Mouse (Mus musculus) limb, embryonic 10.5 days (tissue): Measurements from ENCODE around the gene Htr5b. TPM values are rescaled to one million over a fixed set of nuclear protein-coding genes. Genes with fewer than 3 reads are reported as not detected.

Experiments used
- DNase-seq: peaks from one replicate; pipeline ENCODE4 v3.0.0-alpha.2; 2017; ENCODE audit warnings: low spot score
- H3K27ac ChIP-seq: fragments of 300-500 bp; sonication (generic); 2 replicates; pipeline ENCODE4 v1.5.1; 2016; ENCODE audit warnings: mild to moderate bottlenecking
- H3K27me3 ChIP-seq: fragments of 300-500 bp; sonication (generic); 2 replicates; pipeline ENCODE4 v1.6.1; 2016; ENCODE audit warnings: low read depth, mild to moderate bottlenecking; ENCODE audit not compliant: poor library complexity, severe bottlenecking
- H3K36me3 ChIP-seq: fragments of 300-500 bp; sonication (generic); 2 replicates; pipeline ENCODE4 v1.6.1; 2016; ENCODE audit warnings: mild to moderate bottlenecking, moderate library complexity
- H3K4me1 ChIP-seq: fragments of 300-500 bp; sonication (generic); 2 replicates; pipeline ENCODE4 v1.6.1; 2016
- H3K4me3 ChIP-seq: fragments of 300-500 bp; sonication (generic); 2 replicates; pipeline ENCODE4 v1.5.1; 2016; ENCODE audit warnings: mild to moderate bottlenecking, moderate library complexity
- H3K9me3 ChIP-seq: fragments of 300-500 bp; sonication (generic); replicated peaks from 2 replicates; pipeline ENCODE4 v1.6.1; 2016; ENCODE audit warnings: mild to moderate bottlenecking
- WGBS: fragments of 180-500 bp; shearing (Covaris S2); methylation state at CpG from one replicate; pipeline ENCODE4 v1.1.7; 2016; 5-methylcytosine and 5-hydroxymethylcytosine counted together
- polyA plus RNA-seq: library from polyadenylated mRNA; unstranded; fragments of >200 nt; fragmentation: Nextera tagmentation; extraction: Ambion mirVana; gene quantifications from 2 replicates; pipeline ENCODE4 v1.2.1, GENCODE M21; 2016

The Htr5b gene
- polyA plus RNA-seq = 0.43 and 0.51 TPM in 2 replicates

DNA sequence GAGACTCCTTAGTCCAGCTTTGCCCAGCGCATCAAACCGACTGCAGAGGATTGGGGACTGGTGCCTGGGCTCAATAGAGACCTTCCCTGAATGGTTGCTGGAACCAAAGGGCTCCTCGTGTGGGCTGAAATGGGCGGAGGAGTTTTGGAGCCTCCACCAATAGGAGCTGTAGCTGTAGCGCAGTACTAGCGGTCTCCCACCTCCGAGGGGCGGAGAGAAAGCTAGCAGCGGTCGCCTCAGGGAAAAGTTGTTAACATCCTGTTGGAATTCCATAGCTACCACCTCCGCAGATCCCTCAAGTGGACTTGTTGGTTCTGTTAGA, at the start of gene Htr5b:
Gene Htr5b (minus strand): TSS at position 67 of the 322 bp plus-strand sequence.
- peaks cover 16% of the 10 kb centered on the region for H3K4me1 ChIP-seq
- H3K9me3 ChIP-seq = no peaks in the 10 kb centered on the region
- peak within 1 kb of the TSS; percentile 50 for H3K4me3 ChIP-seq
- H3K27me3 ChIP-seq = peaks cover 52% of the 10 kb centered on the region
- 3% methylated on average over 11 of the region's 11 CpGs for WGBS
- H3K36me3 ChIP-seq = no peaks in the 10 kb centered on the region
- H3K27ac ChIP-seq = no peak within 1 kb of the TSS
- DNase-seq = peak; percentile 71

DNA sequence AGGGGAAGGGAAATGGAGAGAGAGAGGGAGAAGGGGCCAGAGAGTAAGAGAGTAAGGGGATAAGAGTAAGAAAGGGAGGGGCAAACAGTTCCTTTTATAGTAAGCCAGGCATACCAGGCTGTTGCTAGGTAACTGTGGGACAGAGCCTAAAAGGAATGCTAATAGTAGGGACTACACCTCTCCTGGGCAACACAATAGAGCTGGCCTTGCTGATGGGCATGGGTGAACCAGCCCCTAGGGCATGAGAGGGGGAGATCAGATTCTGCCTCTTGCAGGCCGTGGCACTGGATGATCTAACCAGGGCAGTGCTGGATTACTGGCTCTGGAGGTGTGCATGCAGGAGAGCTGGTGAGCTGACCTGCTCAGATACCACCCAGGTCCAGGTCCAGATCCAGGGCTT, 49.2 kb upstream of the Htr5b start:
- Histone ChIP-seq H3K27ac (no peak overlapping the region), H3K4me1 (no peaks in the 10 kb centered on the region), H3K4me3 (no peak overlapping the region), H3K27me3 (no peaks in the 10 kb centered on the region), H3K9me3 (no peaks in the 10 kb centered on the region), H3K36me3 (no peaks in the 10 kb centered on the region)
- WGBS = 56% methylated on average over 1 of the region's 1 CpGs
- no peak for DNase-seq

DNA sequence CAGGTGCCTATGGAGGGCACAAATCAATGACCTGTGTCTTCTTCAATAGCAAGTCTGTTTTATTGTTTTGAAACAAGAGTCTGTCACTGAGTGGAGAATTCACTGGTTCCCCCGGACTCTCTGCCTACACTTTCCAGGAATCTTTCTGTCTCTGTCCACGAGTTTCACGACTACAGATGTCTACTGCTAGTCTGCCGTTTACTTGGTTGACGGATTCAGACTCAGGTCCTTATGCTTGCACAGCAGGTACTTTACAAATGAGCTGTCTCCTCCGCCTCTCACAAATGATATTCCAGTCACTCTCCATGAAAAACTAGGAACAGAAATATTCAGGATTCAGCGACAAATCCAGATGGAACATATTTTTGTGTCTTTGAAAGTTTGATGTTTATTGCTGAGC, 42.3 kb upstream of the Htr5b start:
- Histone ChIP-seq H3K27me3 (no peaks in the 10 kb centered on the region), H3K4me3 (no peak overlapping the region), H3K36me3 (peaks cover 2% of the 10 kb centered on the region), H3K27ac (no peak overlapping the region), H3K4me1 (peaks cover 6% of the 10 kb centered on the region; the same call in 1 of the 2 replicates), H3K9me3 (no peaks in the 10 kb centered on the region)
- WGBS = 86% methylated on average over 7 of the region's 7 CpGs
- DNase-seq = no peak

DNA sequence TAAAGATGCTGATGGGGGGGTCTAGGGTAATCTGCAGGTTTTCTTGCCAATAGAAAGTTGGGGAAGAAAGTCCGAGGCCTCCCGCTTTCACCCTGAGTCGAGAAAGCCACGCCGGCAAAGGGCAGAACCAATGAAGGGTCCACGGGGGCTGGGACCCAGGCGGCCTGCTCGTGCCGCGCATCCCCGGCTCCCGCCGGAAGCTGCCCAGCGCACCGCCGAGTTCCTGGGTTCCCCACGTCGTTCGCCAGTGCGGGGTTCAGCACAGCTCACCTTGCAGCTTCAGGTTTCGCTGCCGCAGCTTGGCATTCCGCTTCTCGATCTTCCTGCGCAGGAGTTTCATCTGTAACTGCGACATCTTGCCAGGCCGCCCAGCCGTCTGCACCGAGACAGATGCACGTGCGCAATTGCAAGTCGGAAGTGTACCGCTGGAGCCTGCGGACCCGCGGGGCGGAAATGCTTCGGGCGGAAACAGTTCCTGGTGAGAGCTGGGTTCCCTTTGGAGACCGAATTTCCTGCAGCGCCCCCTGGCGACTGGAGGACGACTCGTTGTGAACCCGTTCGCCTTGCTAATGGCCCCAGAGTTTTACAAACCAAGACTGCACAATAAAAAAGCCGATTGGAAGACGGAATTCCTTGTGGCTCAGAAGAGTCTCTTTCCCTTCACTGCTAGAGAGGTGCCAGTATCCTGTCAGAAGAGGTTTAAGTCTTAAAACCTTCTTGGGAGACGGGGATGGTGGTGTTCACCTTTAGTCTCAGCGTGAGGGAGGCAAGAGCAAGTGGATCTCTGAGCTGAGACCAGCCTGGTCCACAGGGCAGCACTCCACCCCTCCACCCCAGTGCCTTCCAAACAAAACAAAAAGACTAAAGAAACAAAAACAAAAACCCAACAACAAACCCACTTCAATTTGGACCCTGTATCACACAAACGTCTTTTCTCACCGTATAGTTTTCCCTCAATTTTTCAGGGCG, 39.5 kb upstream of the Htr5b start, which contains the start of gene Ddx18:
Gene Ddx18 (minus strand): TSS at position 469 of the 969 bp plus-strand sequence.
- H3K4me3 ChIP-seq = peak within 1 kb of the TSS; percentile 80
- peaks cover 6% of the 10 kb centered on the region; the same call in 1 of the 2 replicates for H3K4me1 ChIP-seq
- peaks cover 29% of the 10 kb centered on the region for H3K36me3 ChIP-seq
- DNase-seq = peak; percentile 99
- H3K27me3 ChIP-seq = no peaks in the 10 kb centered on the region
- no peaks in the 10 kb centered on the region for H3K9me3 ChIP-seq
- peak within 1 kb of the TSS; percentile 85 for H3K27ac ChIP-seq
- 7% methylated on average over 53 of the region's 53 CpGs for WGBS

DNA sequence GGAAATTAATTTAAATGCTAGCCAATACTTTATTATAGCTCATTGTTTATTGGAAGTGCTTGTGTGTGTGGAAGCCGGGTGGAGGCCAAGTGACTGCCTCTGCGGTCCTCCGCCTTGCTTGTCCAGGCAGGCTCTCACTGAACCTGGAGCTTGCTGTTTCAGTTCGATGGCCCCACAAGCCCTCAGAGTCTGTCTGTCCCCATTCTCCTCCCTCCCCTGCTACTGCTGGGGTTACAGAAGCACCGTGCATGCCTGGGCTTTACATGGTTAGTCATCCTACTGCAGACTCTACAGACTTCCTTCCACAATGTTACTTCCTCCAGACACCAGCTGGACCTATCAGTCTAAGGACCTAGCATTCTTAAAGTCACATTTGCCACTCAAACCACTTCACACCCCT, 29.6 kb upstream of the Htr5b start:
- no peaks in the 10 kb centered on the region for H3K4me1 ChIP-seq
- H3K9me3 ChIP-seq = no peaks in the 10 kb centered on the region
- no peak for DNase-seq
- H3K36me3 ChIP-seq = peaks cover 97% of the 10 kb centered on the region
- no peak overlapping the region for H3K4me3 ChIP-seq
- H3K27ac ChIP-seq = no peak overlapping the region
- no peaks in the 10 kb centered on the region for H3K27me3 ChIP-seq
- WGBS = 95% methylated on average over 5 of the region's 5 CpGs

DNA sequence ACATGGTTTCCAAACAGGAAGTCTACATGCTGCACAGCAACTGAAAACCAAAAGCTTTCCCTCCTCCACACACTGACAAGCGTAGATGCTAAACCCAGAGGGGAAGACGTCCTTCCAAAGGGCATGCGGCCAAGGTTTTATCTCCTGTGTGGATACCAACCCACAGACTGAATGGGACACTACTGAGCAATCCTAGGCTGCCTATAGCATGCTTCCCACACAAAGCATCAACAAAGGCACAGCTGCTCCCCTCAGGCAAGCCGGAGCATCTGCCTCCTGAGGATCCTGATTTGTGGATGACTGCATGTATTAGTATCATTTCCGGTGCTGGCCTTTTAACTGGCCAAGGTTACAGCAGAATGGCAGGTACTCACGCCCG, 23.2 kb upstream of the Htr5b start:
- no peaks in the 10 kb centered on the region for H3K27me3 ChIP-seq
- H3K4me3 ChIP-seq = no peak overlapping the region
- peaks cover 69% of the 10 kb centered on the region for H3K36me3 ChIP-seq
- H3K27ac ChIP-seq = no peak overlapping the region
- no peaks in the 10 kb centered on the region for H3K9me3 ChIP-seq
- WGBS = 91% methylated on average over 7 of the region's 7 CpGs
- no peaks in the 10 kb centered on the region for H3K4me1 ChIP-seq
- no peak for DNase-seq

DNA sequence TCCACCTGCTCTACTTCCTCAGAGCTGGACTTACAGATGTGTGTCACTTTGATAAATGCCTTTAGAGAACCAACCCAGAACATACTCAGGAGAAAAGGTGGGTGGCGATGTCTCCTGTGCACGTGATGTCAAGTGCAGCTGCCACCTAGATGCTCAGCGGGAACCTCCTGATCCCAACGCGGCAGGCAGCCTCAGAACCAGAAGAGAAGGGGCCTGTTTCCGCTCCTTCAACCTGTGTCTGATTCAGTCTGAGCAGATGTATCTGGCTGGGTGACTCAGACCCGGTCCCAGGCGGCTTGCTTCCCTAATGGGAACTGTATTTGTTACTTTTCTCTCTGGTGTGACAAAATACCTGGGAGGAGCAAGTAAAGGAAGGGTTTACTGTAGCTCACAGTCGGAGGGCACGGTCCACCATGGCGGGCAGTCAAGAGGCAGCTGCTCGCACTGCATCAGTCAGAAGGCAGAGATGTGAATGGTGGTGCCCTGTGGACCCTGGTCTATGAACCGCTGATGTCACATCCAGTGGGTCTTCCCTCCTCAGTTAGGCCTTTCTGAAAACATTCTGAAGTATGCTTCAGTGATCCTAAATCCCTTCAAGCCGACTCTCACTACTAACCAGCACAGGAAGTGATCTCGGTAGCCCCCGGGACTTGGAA, 22.7 kb upstream of the Htr5b start:
- Histone ChIP-seq H3K9me3 (no peaks in the 10 kb centered on the region), H3K27me3 (no peaks in the 10 kb centered on the region), H3K4me3 (no peak overlapping the region), H3K27ac (no peak overlapping the region), H3K4me1 (no peaks in the 10 kb centered on the region), H3K36me3 (peaks cover 64% of the 10 kb centered on the region)
- no peak for DNase-seq
- WGBS = 90% methylated on average over 16 of the region's 16 CpGs

DNA sequence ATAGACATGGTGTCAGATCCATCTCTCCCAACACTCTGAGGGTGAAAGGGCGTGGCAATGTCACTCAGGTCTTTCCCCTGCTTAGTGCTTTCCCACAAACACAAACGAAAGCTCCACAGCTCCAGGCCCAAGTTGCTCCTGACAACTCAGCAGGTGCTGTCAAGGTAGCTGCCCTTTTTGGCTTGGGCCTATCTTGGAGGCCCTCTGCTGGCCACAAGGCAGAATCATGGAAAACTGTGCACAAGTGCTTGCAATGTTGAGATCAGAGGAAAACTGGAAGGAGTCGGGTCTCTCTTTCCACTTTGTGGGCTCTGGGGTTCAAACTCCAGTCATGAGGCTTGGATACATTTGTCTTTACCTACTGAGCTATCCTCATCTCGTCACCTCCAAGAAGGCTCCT, 21.2 kb upstream of the Htr5b start:
- Histone ChIP-seq H3K9me3 (no peaks in the 10 kb centered on the region), H3K27me3 (no peaks in the 10 kb centered on the region), H3K36me3 (peaks cover 49% of the 10 kb centered on the region), H3K4me1 (no peaks in the 10 kb centered on the region), H3K27ac (no peak overlapping the region), H3K4me3 (no peak overlapping the region)
- 81% methylated on average over 4 of the region's 4 CpGs for WGBS
- DNase-seq = no peak

DNA sequence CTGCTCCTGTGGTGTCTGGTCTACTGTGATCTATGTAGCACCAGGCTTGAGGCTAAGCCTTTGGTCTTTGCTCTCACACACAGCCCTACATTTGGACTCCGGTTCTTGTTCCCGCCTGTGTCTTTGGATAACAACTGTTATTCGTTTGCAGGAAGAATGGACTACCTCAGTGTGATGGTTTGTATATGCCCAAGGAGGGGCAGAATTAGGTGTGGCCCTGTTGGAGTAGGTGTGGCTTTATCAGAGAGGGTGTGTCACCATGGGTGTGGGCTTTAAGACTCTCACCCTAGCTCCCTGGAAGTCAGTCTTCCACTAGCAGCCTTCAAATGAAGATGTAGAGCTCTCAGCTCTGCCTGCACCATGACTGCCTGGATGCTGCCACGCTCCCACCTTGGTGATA, 20.4 kb upstream of the Htr5b start:
- Histone ChIP-seq H3K9me3 (no peaks in the 10 kb centered on the region), H3K27ac (no peak overlapping the region), H3K36me3 (peaks cover 42% of the 10 kb centered on the region), H3K4me3 (no peak overlapping the region), H3K27me3 (no peaks in the 10 kb centered on the region), H3K4me1 (no peaks in the 10 kb centered on the region)
- 94% methylated on average over 4 of the region's 4 CpGs for WGBS
- no peak for DNase-seq

DNA sequence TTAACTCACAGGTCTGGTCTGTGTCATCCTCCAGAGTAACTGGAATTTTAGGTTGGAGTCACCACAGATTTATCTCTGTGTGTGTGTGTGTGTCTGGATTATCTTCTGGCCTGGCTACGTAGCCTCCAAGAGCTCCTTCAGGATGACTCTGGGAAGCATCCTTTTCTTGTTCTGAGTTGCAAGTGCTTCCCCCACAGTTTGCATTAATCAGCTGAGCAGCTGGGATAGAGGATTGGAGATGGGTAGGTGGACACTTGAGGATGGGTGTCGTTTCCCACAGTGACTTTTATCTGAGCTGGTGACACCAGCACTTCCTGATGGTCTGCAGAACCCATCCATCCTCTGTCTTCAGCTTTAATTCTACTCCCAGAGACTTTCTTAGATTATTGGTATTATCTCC, 18.6 kb upstream of the Htr5b start:
- H3K9me3 ChIP-seq = no peaks in the 10 kb centered on the region
- H3K4me3 ChIP-seq = no peak overlapping the region
- WGBS = 75% methylated on average over 2 of the region's 2 CpGs
- no peak for DNase-seq
- H3K27ac ChIP-seq = no peak overlapping the region
- H3K36me3 ChIP-seq = peaks cover 24% of the 10 kb centered on the region
- no peaks in the 10 kb centered on the region for H3K27me3 ChIP-seq
- H3K4me1 ChIP-seq = peaks cover 4% of the 10 kb centered on the region; the same call in 1 of the 2 replicates

DNA sequence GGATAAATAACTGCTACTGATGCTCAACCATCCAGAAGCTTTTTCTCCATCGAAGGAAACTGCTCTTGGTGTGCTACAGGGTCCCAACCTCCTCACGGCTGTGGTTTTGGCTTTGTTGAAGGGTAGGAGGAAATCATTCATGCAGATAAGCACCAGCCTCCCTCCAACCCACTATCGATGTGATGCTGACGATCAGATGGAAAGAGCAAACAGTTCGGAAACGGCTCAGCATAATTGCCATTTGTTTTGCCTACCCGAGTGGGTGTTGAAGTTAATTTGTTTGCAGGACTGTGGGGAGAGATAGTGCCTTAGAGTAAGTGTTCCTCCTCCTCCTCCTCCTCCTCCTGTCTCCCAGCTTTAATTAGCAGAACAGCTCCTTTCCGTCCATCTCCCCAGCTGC, 12.1 kb upstream of the Htr5b start:
- no peak overlapping the region for H3K27ac ChIP-seq
- peaks cover 4% of the 10 kb centered on the region; the same call in 1 of the 2 replicates for H3K4me1 ChIP-seq
- WGBS = 83% methylated on average over 8 of the region's 8 CpGs

DNA sequence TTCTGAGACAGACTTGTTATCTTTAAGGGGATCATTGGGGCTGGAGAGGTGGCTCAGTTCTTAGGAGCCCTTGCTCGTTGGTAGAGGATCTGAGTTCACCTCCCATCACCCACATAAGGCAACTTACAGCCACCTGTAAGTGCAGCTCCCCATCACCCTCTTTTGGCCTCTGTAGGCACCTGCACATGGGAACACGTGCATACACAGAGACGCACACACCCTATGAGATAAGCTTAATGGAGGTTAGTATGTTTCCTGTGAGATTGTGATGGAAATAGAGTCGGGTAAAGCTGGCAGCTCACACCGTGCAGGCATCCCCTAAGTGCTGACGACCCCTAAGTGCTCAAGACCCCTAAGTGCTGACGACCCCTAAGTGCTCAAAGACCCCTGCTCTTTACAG, 3.2 kb upstream of the Htr5b start:
- Histone ChIP-seq H3K27me3 (peaks cover 41% of the 10 kb centered on the region), H3K9me3 (no peaks in the 10 kb centered on the region), H3K36me3 (no peaks in the 10 kb centered on the region), H3K4me1 (peaks cover 16% of the 10 kb centered on the region), H3K27ac (no peak overlapping the region), H3K4me3 (no peak overlapping the region)
- DNase-seq = no peak
- WGBS = 74% methylated on average over 7 of the region's 7 CpGs

More for the DNA sequence above, 12.1 kb upstream of the Htr5b start:
- Histone ChIP-seq H3K27me3 (no peaks in the 10 kb centered on the region), H3K36me3 (no peaks in the 10 kb centered on the region), H3K4me3 (no peak overlapping the region), H3K9me3 (no peaks in the 10 kb centered on the region)
- no peak for DNase-seq

DNA sequence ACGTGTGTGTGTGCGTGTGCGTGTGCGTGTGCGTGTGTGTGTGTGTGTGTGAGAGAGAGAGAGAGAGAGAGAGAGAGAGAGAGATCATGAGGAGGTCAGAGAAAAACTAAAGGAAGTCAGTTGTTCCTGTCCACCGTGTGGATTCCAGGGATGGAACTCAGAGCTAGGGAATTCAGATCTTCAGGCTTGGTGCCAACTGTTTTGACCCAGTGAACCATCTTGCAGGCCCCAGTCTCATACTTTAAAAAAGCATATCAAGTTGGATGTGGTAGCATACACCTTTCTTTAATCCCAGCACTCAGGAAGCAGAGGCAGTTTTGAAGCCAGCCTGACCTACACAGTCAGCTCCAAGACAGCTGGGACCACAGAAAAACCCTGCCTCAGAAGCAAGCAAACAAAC, 1.0 kb upstream of the Htr5b start:
- DNase-seq = no peak
- Histone ChIP-seq H3K27me3 (peaks cover 52% of the 10 kb centered on the region), H3K4me1 (peaks cover 16% of the 10 kb centered on the region), H3K9me3 (no peaks in the 10 kb centered on the region), H3K27ac (no peak overlapping the region), H3K36me3 (no peaks in the 10 kb centered on the region), H3K4me3 (no peak overlapping the region)
- WGBS = 84% methylated on average over 6 of the region's 6 CpGs
